Mouse (Mus musculus) erythroblast, embryonic 14.5 days (primary cell): ENCODE results near the gene Snrpd2. TPM values are rescaled to one million over a fixed set of nuclear protein-coding genes. Genes with fewer than 3 reads are reported as not detected.

ENCODE experiments used
- H3K27me3 ChIP-seq: 2 replicates; pipeline ENCODE4 v1.6.1; 2012; ENCODE audit warnings: inconsistent platforms; ENCODE audit not compliant: control insufficient read depth
- H3K36me3 ChIP-seq: 2 replicates; pipeline ENCODE4 v1.6.1; 2012; ENCODE audit warnings: mild to moderate bottlenecking, inconsistent platforms; ENCODE audit not compliant: control insufficient read depth
- H3K4me1 ChIP-seq: 2 replicates; pipeline ENCODE4 v1.6.1; 2012; ENCODE audit warnings: inconsistent platforms; ENCODE audit not compliant: control insufficient read depth
- H3K4me3 ChIP-seq: replicated peaks from 2 replicates; pipeline ENCODE3; 2012; ENCODE audit warnings: moderate library complexity, mild to moderate bottlenecking, inconsistent platforms
- H3K9me3 ChIP-seq: 2 replicates; pipeline ENCODE4 v1.6.1; 2012; ENCODE audit warnings: low read length, inconsistent platforms, mixed read lengths; ENCODE audit not compliant: control insufficient read depth
- GATA1 ChIP-seq: IDR thresholded peaks from 2 replicates; pipeline ENCODE4 v1.6.1; 2012; ENCODE audit warnings: low read length, inconsistent platforms, mixed read lengths
- TAL1 ChIP-seq: IDR thresholded peaks from 3 replicates; pipeline ENCODE4 v1.6.1; 2012; ENCODE audit warnings: low read length, inconsistent platforms, mixed read lengths
- polyA plus RNA-seq: library from polyadenylated mRNA; stranded (reverse); fragments of >175 nt; gene quantifications from 2 replicates; pipeline ENCODE4 v1.2.3, GENCODE M21; 2012

Gene Snrpd2
- polyA plus RNA-seq, 1 experiment, result 9.5 TPM

- H3K4me1 ChIP-seq, result peaks cover 10% of the 10 kb centered on the region
Measured at GRCm38 (mm10) chr7:19171831-19172230, 22.3 kb downstream of the Snrpd2 start.

GRCm38 (mm10) chr7:19172874-19173273 is 23.4 kb downstream of the Snrpd2 start:
- peaks cover 4% of the 10 kb centered on the region for H3K9me3 ChIP-seq
- peaks cover 85% of the 10 kb centered on the region for H3K27me3 ChIP-seq
- no peak overlapping the region for H3K4me3 ChIP-seq
- no peak for TF ChIP-seq GATA1
- TF ChIP-seq TAL1, result no peak
- H3K36me3 ChIP-seq, result no peaks in the 10 kb centered on the region
- peaks cover 12% of the 10 kb centered on the region for H3K4me1 ChIP-seq

More at GRCm38 (mm10) chr7:19171831-19172230, 22.3 kb downstream of the Snrpd2 start:
- Histone ChIP-seq H3K27me3 (peaks cover 82% of the 10 kb centered on the region), H3K36me3 (no peaks in the 10 kb centered on the region), H3K4me3 (no peak overlapping the region), H3K9me3 (peaks cover 12% of the 10 kb centered on the region)
- TF ChIP-seq GATA1 (no peak), TAL1 (no peak)

GRCm38 (mm10) chr7:19175708-19176515 is 26.4 kb downstream of the Snrpd2 start, which contains the start of gene Eml2:
Gene Eml2, plus strand, starts transcription at chr7:19176421.
- Histone ChIP-seq H3K27me3 (peaks cover 93% of the 10 kb centered on the region), H3K36me3 (no peaks in the 10 kb centered on the region), H3K9me3 (peaks cover 9% of the 10 kb centered on the region), H3K4me3 (no peak within 1 kb of the TSS), H3K4me1 (peaks cover 41% of the 10 kb centered on the region)
- TF ChIP-seq GATA1, result no peak

- no peak overlapping the region for H3K4me3 ChIP-seq
Measured at GRCm38 (mm10) chr7:19176516-19176947, 27.0 kb downstream of the Snrpd2 start.

GRCm38 (mm10) chr7:19177216-19177615 is 27.7 kb downstream of the Snrpd2 start:
- peaks cover 48% of the 10 kb centered on the region for H3K4me1 ChIP-seq
- no peak for TF ChIP-seq GATA1
- no peaks in the 10 kb centered on the region for H3K36me3 ChIP-seq
- H3K27me3 ChIP-seq, result peaks cover 92% of the 10 kb centered on the region
- no peak overlapping the region for H3K4me3 ChIP-seq
- H3K9me3 ChIP-seq, result peaks cover 9% of the 10 kb centered on the region

More at GRCm38 (mm10) chr7:19176516-19176947, 27.0 kb downstream of the Snrpd2 start:
- H3K36me3 ChIP-seq, result no peaks in the 10 kb centered on the region
- TF ChIP-seq TAL1 (no peak), GATA1 (no peak)
- peaks cover 97% of the 10 kb centered on the region for H3K27me3 ChIP-seq
- peaks cover 9% of the 10 kb centered on the region for H3K9me3 ChIP-seq
- peaks cover 47% of the 10 kb centered on the region for H3K4me1 ChIP-seq

GRCm38 (mm10) chr7:19178035-19178434 is 28.5 kb downstream of the Snrpd2 start:
- Histone ChIP-seq H3K4me1 (peaks cover 45% of the 10 kb centered on the region), H3K9me3 (peaks cover 9% of the 10 kb centered on the region), H3K27me3 (peaks cover 84% of the 10 kb centered on the region), H3K4me3 (no peak overlapping the region), H3K36me3 (no peaks in the 10 kb centered on the region)
- TF ChIP-seq GATA1 (no peak), TAL1 (no peak)

- H3K27me3 ChIP-seq, result peaks cover 79% of the 10 kb centered on the region
- H3K4me1 ChIP-seq, result peaks cover 45% of the 10 kb centered on the region
- no peak overlapping the region for H3K4me3 ChIP-seq
Measured at GRCm38 (mm10) chr7:19178443-19179092, 29.0 kb downstream of the Snrpd2 start.

GRCm38 (mm10) chr7:19179173-19179572 is 29.7 kb downstream of the Snrpd2 start:
- no peak for TF ChIP-seq GATA1
- TF ChIP-seq TAL1, result no peak
- H3K9me3 ChIP-seq, result peaks cover 9% of the 10 kb centered on the region
- H3K4me3 ChIP-seq, result no peak overlapping the region
- peaks cover 45% of the 10 kb centered on the region for H3K4me1 ChIP-seq
- peaks cover 2% of the 10 kb centered on the region; the same call in 1 of the 2 replicates for H3K36me3 ChIP-seq
- peaks cover 73% of the 10 kb centered on the region for H3K27me3 ChIP-seq

More at GRCm38 (mm10) chr7:19178443-19179092, 29.0 kb downstream of the Snrpd2 start:
- H3K36me3 ChIP-seq, result peaks cover 1% of the 10 kb centered on the region; the same call in 1 of the 2 replicates
- peaks cover 9% of the 10 kb centered on the region for H3K9me3 ChIP-seq
- no peak for TF ChIP-seq TAL1
- TF ChIP-seq GATA1, result no peak

- peaks cover 9% of the 10 kb centered on the region for H3K9me3 ChIP-seq
- H3K4me3 ChIP-seq, result no peak overlapping the region
- peaks cover 66% of the 10 kb centered on the region for H3K27me3 ChIP-seq
- peaks cover 2% of the 10 kb centered on the region; the same call in 1 of the 2 replicates for H3K36me3 ChIP-seq
- peaks cover 45% of the 10 kb centered on the region for H3K4me1 ChIP-seq
- TF ChIP-seq TAL1 (no peak), GATA1 (no peak)
Measured at GRCm38 (mm10) chr7:19179936-19180335, 30.4 kb downstream of the Snrpd2 start.
